Mouse (Mus musculus) heart, embryonic 11.5 days (tissue): ENCODE measurements around the gene Dock4. TPM values are rescaled to one million over a fixed set of nuclear protein-coding genes. Genes with fewer than 3 reads are reported as not detected.

Experiments used
- ATAC-seq: fragments of 200-750 bp; cut with Nextera tagmentation; replicated peaks from 2 replicates; pipeline ENCODE4 v1.8.0; 2017; ENCODE audit warnings: moderate library complexity; ENCODE audit not compliant: insufficient number of reproducible peaks, low FRiP score, low TSS enrichment
- H3K27ac ChIP-seq: fragments of 300-500 bp; sonication (generic); 2 replicates; pipeline ENCODE4 v1.5.1; 2014; ENCODE audit warnings: mild to moderate bottlenecking, low read depth, low read length
- H3K27me3 ChIP-seq: fragments of 300-500 bp; sonication (generic); 2 replicates; pipeline ENCODE4 v1.6.1; 2014; ENCODE audit warnings: mild to moderate bottlenecking, low read length, mixed read lengths; ENCODE audit not compliant: control insufficient read depth, insufficient read depth
- H3K36me3 ChIP-seq: fragments of 300-500 bp; sonication (generic); 2 replicates; pipeline ENCODE4 v1.6.1; 2014; ENCODE audit warnings: mild to moderate bottlenecking, low read length, moderate library complexity, mixed read lengths; ENCODE audit not compliant: control insufficient read depth, insufficient read depth
- H3K4me1 ChIP-seq: fragments of 300-500 bp; sonication (generic); 2 replicates; pipeline ENCODE4 v1.6.1; 2014; ENCODE audit warnings: low read length; ENCODE audit not compliant: control insufficient read depth, insufficient read depth
- H3K4me2 ChIP-seq: fragments of 300-500 bp; sonication (generic); 2 replicates; pipeline ENCODE4 v1.6.1; 2014; ENCODE audit warnings: mild to moderate bottlenecking, moderate library complexity
- H3K4me3 ChIP-seq: fragments of 300-500 bp; sonication (generic); 2 replicates; pipeline ENCODE4 v1.5.1; 2014; ENCODE audit warnings: low read depth, low read length
- H3K9ac ChIP-seq: fragments of 300-500 bp; sonication (generic); 2 replicates; pipeline ENCODE4 v1.6.1; 2014; ENCODE audit warnings: mild to moderate bottlenecking, low read depth, low read length, moderate library complexity
- H3K9me3 ChIP-seq: fragments of 300-500 bp; sonication (generic); replicated peaks from 2 replicates; pipeline ENCODE4 v1.6.1; 2016; ENCODE audit warnings: low read length; ENCODE audit not compliant: control insufficient read depth
- WGBS: fragments of 180-500 bp; shearing (Covaris S2); extraction: QIAGEN DNeasy Blood & Tissue Kit; methylation state at CpG from one replicate; pipeline ENCODE4 v1.1.7; 2014; ENCODE audit not compliant: insufficient replicate concordance; 5-methylcytosine and 5-hydroxymethylcytosine counted together
- polyA plus RNA-seq: library from polyadenylated mRNA; unstranded; fragments of >200 nt; fragmentation: Nextera tagmentation; extraction: Ambion mirVana; gene quantifications from 2 replicates; pipeline ENCODE4 v1.2.1, GENCODE M21; 2014

Dock4 gene
- polyA plus RNA-seq, 1 experiment from 2014 or later = 8.1 TPM

- H3K27ac ChIP-seq = peak overlapping the region; percentile 77
Measured at GRCm38 (mm10) chr12:40888261-40888791, 442.6 kb downstream of the Dock4 start.

GRCm38 (mm10) chr12:40888829-40889228 lies 443.1 kb downstream of the Dock4 start:
- peak overlapping the region; percentile 43; the same call in 1 of the 2 replicates for H3K9ac ChIP-seq

More at GRCm38 (mm10) chr12:40888261-40888791, 442.6 kb downstream of the Dock4 start:
- Histone ChIP-seq H3K36me3 (no peaks in the 10 kb centered on the region), H3K9me3 (no peaks in the 10 kb centered on the region), H3K4me2 (peak overlapping the region; percentile 49), H3K4me1 (peaks cover 6% of the 10 kb centered on the region; the same call in 1 of the 2 replicates), H3K4me3 (no peak overlapping the region), H3K9ac (no peak overlapping the region), H3K27me3 (no peaks in the 10 kb centered on the region)
- ATAC-seq = peak; percentile 86
- 27% methylated on average over 2 of the region's 2 CpGs for WGBS

GRCm38 (mm10) chr12:40889534-40889933 lies 443.8 kb downstream of the Dock4 start:
- ATAC-seq = no peak
- no peak overlapping the region for H3K4me3 ChIP-seq
- H3K36me3 ChIP-seq = no peaks in the 10 kb centered on the region
- H3K4me2 ChIP-seq = no peak overlapping the region; the same call in 1 of the 2 replicates
- WGBS = 89% methylated on average over 3 of the region's 3 CpGs
- peak overlapping the region; percentile 77; the same call in 1 of the 2 replicates for H3K27ac ChIP-seq
- no peaks in the 10 kb centered on the region for H3K27me3 ChIP-seq
- peaks cover 6% of the 10 kb centered on the region; the same call in 1 of the 2 replicates for H3K4me1 ChIP-seq
- H3K9ac ChIP-seq = no peak overlapping the region
- H3K9me3 ChIP-seq = no peaks in the 10 kb centered on the region

More at GRCm38 (mm10) chr12:40888829-40889228, 443.1 kb downstream of the Dock4 start:
- H3K27ac ChIP-seq = peak overlapping the region; percentile 77
- peak overlapping the region; percentile 49 for H3K4me2 ChIP-seq
- H3K4me3 ChIP-seq = no peak overlapping the region
- no peaks in the 10 kb centered on the region for H3K9me3 ChIP-seq
- no peak for ATAC-seq
- H3K4me1 ChIP-seq = peaks cover 6% of the 10 kb centered on the region; the same call in 1 of the 2 replicates
- 71% methylated on average over 1 of the region's 1 CpGs for WGBS
- no peaks in the 10 kb centered on the region for H3K36me3 ChIP-seq
- no peaks in the 10 kb centered on the region for H3K27me3 ChIP-seq

DNA sequence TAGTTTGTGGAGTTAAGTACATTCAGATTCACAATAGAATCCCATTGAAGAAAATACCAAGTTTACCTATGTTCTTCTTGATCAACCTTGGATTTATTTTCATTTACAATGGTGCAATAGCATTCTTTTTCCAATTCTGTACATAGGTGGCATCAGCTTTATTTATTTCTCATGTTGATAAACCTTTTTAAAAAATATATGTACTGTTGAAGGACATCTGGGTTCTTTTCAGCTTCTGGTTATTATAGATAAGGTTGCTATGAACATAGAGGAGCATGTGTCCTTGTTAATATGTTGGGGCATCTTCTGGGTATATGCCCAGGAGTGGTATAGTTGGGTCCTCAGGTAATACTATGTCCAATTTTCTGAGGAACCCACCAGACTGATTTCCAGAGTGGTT lies 445.4 kb downstream of the Dock4 start:
- no peaks in the 10 kb centered on the region for H3K9me3 ChIP-seq
- 0 out of 2 replicates have a peak, but pooled peaks cover 6% of the 10 kb centered on the region for H3K4me1 ChIP-seq
- no peaks in the 10 kb centered on the region for H3K27me3 ChIP-seq
- no peak for ATAC-seq
- no peak overlapping the region for H3K4me2 ChIP-seq
- no peak overlapping the region for H3K9ac ChIP-seq
- H3K27ac ChIP-seq = no peak overlapping the region
- no peaks in the 10 kb centered on the region for H3K36me3 ChIP-seq
- no peak overlapping the region for H3K4me3 ChIP-seq

GRCm38 (mm10) chr12:40893741-40894140 lies 448.0 kb downstream of the Dock4 start:
- H3K27me3 ChIP-seq = no peaks in the 10 kb centered on the region

DNA sequence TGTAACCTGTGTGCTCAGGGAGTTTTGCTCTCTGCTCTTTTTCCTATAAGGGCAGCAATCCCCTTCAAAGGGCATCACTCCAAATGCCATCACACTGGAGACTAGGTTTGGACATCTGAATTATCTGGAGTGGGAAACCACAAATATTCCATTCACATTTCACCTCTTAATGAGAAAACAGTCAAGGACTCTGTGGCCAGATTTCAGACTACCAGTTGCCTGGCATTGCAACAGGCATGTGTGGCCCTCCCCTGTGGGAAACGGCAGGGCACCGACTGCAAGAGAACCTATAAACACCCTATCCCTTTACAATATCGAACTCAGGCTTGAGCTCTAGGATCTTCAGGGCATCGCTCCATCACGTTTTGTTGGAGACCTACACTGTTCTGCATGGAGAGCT lies 448.9 kb downstream of the Dock4 start:
- Histone ChIP-seq H3K9me3 (no peaks in the 10 kb centered on the region), H3K4me2 (no peak overlapping the region), H3K4me3 (no peak overlapping the region), H3K9ac (no peak overlapping the region), H3K27ac (no peak overlapping the region), H3K27me3 (no peaks in the 10 kb centered on the region), H3K4me1 (no peaks in the 10 kb centered on the region), H3K36me3 (no peaks in the 10 kb centered on the region)
- WGBS = 91% methylated on average over 5 of the region's 5 CpGs
- no peak for ATAC-seq

More at GRCm38 (mm10) chr12:40893741-40894140, 448.0 kb downstream of the Dock4 start:
- no peak overlapping the region for H3K27ac ChIP-seq
- no peak overlapping the region for H3K4me3 ChIP-seq
- H3K36me3 ChIP-seq = no peaks in the 10 kb centered on the region
- H3K9me3 ChIP-seq = no peaks in the 10 kb centered on the region
- no peak for ATAC-seq
- H3K4me1 ChIP-seq = 0 out of 2 replicates have a peak, but pooled peaks cover 1% of the 10 kb centered on the region
- no peak overlapping the region for H3K9ac ChIP-seq
- no peak overlapping the region for H3K4me2 ChIP-seq
- 48% methylated on average over 5 of the region's 7 CpGs for WGBS

Other genes starting within 250 kb of the Dock4 start
- gene Lsmem1, start 246.5 kb upstream of the Dock4 start, polyA plus RNA-seq = 21.4 and 23.9 TPM in 2 replicates
- gene Ifrd1, start 197.4 kb upstream of the Dock4 start, polyA plus RNA-seq = 93.6 and 103 TPM in 2 replicates
- gene Zfp277, start 50 bp upstream of the Dock4 start, polyA plus RNA-seq = 32.4 and 35.8 TPM in 2 replicates